Mouse (Mus musculus) left cerebral cortex, adult 8-10 months (tissue): Measurements from ENCODE around the gene Rhbdl1. TPM values are rescaled to one million over a fixed set of nuclear protein-coding genes. Genes with fewer than 3 reads are reported as not detected.
A peak's percentile ranks its signal among the peaks of the same experiment; 100 is the strongest.

ENCODE experiments used
- DNase-seq, 2 experiments: peaks; one replicate each; pipeline ENCODE4 v3.0.0; 2022; ENCODE audit warnings: low spot score in 2 of 2
- microRNA-seq, 2 experiments: library from miRNA; unstranded; fragments of <30 nt; microRNA quantifications; one replicate each; pipeline ENCODE4 v1.2.0; 2022
- total RNA-seq, 4 experiments: library from RNA; stranded (reverse); gene quantifications; 2 replicates each; pipeline ENCODE4 v1.2.4; 2022

The Rhbdl1 gene
- total RNA-seq, 4 experiments from 2014 or later = 32.6 to 42.3 (median 37.5) TPM

DNA sequence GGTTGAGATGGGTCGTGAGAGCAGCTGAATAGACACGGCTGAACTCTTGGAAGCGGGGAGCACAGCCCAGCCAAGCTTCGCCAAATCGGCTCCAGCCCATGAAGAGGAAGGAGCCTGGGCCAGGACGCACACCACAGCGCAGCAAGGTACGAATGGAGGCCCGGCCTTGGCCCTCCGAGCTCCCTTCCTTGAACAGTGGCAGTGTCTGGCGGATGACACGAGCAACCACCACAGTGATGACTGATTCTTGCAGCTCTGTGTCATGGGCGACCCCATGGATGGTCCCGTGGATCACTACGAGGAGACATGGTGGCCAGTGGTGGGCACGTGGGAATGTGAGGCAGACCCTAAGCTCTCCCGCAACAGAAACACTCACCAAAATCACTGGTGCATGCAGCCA lies 42.1 kb downstream of the Rhbdl1 start:
- no peak for DNase-seq

DNA sequence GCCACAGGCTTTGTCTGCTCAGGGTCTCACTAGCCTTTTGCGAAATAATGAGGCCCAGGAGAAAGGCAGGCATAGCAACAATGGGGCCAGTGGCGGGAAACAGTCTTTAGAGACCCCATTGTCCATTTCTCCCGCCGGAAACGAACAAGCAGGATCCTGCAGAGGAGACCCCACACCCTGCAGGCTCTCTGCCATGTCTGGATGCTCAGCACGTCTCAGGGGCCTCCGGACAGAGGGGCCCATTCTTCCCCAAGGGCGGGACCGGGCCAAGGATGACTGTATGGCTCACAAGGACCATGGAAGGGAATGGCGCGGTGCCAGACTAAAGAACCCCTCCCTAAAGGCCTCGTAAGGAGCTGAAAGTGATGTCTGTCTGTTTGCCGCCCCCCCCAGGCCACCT lies 42.9 kb downstream of the Rhbdl1 start:
- DNase-seq = no peak

DNA sequence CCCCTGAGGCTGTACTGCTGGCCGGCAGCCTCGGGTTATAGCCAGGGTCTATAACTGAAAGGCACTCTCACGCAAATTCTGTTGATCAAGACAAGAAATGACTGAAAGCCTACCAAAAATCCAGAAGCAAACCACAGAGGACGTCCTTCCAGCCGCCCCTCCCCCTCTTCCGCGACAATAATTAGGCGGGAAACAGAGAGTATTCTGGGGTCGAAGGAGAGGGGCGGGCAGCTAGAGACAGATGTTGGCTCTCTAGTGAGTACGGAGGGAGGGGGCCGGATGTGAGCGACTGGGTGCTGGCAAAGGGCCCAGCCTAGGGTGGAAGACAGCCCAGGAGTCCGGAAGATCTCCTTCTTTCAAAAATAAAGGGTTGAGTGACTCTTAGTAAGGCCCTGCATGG lies 44.5 kb downstream of the Rhbdl1 start, which contains the start of gene Fam173a:
Gene Fam173a (minus strand): TSS at position 287 of the 400 bp plus-strand sequence.
- peak in 1 of 2 experiments; percentile 68 for DNase-seq

DNA sequence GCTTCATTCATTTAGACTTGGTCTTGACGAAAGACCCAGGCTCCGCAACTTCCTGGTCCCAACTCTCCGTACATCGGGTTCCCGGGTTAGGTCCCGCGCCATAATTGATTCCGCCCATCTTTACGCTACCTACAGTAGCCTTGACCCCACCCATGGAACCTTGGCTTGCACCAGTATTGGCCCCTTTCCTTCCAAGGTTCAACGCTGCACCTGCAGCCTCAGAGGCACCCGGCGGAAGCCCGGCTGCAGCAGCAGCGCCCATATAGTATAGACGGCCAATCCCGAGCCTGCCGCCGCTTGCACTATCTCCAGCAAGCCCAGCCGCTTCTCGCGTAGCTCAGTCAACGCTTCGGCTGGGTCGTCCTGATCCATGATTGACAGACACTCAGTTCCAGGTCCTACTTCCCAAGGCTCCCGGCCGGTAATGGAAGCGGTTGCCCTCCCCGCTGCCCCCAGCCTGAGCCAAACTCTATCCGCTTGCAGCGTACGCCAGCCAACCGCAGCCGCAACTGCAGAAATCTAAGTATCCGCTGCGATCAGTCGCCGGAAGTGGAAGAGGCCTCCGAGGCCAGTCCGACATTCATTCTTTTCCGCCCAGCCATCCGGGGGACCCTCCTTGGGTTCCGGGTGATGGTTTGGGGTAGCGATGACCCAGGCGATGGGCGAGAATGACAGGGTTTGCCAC lies 45.1 kb downstream of the Rhbdl1 start:
- DNase-seq = peak; percentile 70 to 85

DNA sequence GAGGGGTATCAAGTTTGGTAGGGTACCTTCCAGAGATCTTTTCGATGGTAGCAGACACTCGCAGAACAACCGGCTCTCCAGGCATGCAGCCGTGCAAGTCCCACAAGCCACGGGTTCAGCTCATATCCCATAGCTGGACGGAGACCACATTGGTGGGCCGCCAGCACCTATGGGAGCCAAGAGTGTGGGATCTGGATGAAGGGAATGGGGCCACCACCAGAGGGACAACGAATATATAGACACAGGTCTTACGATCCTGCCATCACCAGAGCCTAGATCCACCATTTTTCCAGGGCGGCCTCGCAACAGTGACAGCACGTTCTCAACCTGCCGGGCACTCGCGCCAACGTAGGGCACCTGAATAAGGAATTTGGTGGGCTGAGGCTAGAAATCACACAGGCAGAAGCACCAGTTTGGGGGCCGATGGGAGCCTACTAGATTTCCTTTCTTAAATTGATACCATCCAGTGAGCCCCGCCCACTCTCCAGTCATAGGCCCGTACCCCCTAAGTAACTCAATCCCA lies 45.7 kb downstream of the Rhbdl1 start:
- DNase-seq = no peak

DNA sequence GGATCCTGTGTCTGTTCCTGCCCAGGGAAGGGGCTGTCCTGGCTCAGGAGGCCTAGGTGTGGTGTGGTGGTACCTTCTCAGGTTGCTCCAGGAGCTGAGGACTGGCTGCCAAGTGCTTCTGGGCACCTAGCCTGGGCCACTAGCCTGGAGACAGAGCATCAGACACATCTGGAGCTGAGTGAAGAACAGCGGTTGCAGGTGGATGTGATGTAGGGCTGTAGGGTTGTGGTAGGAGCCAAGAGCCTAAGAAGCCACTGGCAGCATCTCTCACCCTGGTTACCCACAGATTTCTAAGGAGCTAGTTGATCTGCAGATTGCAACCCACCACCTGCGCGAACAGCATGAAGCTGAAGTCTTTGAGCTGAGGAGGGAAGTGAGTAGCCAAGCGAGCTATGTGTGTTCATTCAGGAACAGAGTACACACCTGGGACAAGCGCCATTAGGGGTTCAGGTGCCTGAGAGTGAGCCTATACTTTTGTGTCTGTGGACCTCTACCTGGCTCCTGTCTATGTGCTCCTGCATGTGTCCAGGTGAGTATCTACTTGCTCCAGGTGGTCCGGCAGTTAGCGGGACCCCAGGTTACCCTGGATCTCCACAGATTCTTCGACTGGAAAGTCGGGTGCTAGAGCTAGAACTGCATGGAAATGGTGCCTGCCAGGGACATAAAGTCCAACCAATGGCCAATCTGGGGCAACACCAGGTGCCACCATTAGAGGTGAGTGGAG lies 50.2 kb downstream of the Rhbdl1 start:
- DNase-seq = no peak

DNA sequence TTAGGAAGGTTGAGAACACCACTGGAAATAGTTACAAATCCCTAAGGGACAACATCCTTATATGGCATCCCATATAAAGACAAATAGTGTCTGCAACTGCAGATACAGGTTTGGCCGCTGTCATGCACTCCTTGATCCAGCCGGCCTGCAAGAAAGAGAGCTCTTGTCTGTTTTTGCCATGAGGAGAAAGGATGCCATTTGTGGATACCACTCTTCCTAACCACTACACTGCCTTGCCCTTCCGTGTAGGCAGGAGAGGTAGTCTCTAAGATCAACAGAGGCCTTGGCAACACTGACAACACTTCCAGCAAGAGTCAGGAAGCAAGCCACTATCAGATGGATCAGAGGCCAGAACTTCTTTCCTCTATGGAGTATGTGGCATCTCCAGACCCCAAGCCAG lies 50.8 kb downstream of the Rhbdl1 start, which contains the start of gene Ccdc78:
Gene Ccdc78 (plus strand): TSS at position 301 of the 400 bp plus-strand sequence.
- DNase-seq = no peak

DNA sequence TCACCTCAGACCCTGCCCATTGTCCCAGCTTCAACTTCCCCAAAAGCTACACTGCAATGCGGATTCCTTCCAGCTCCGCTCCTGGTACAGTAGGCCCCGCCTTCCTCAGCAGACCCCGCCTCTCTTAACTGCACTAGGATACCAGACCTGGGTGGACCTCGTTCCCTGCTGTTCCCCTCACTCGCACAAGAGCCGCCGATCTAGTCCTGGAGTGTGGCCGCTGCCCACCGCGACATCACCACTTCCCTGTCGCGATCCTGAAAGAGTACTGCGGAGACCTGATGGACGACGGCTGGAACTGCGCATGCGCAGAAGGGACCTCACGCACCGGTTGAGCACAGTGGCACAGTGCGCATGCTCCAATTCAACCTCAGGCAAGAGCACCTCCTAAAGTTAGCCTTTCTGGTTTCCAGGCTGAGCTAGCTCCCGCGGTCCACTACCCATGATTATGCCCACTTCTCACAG lies 51.8 kb downstream of the Rhbdl1 start, which contains the start of gene Haghl:
Gene Haghl (minus strand): TSS at position 393 of the 465 bp plus-strand sequence.
- peak; percentile 94 to 98 for DNase-seq

Small RNA genes within 50 kb of the gene (microRNA-seq; reads per million reads assigned to microRNA genes)
- 2.2 to 5.0 reads per million in 2 experiments for gene Mir3082

Other genes with a start within 250 kb of the Rhbdl1 start
- 100 to 1,000 TPM; 125 to 148 (median 137) TPM for gene Gng13, start 120.1 kb downstream of the Rhbdl1 start, total RNA-seq
- gene Chtf18, start 109.9 kb downstream of the Rhbdl1 start, total RNA-seq = 1 to 10 TPM; 1.8 to 3.1 (median 2.1) TPM
- gene Rpusd1, start 109.6 kb downstream of the Rhbdl1 start, total RNA-seq = 10 to 100 TPM; 55.9 to 61.2 (median 58.2) TPM
- gene Mslnl, start 101.3 kb downstream of the Rhbdl1 start, total RNA-seq = 1 to 10 TPM in 1 of 4 experiments, under 1 TPM in 3; 0.30 to 1.1 (median 0.70) TPM
- 1 to 10 TPM; 2.3 to 4.9 (median 2.6) TPM for gene Msln, start 82.9 kb downstream of the Rhbdl1 start, total RNA-seq
- 10 to 100 TPM; 32.1 to 40.6 (median 37.2) TPM for gene Narfl, start 63.5 kb downstream of the Rhbdl1 start, total RNA-seq
- 100 to 1,000 TPM; 120 to 140 (median 140) TPM for gene Haghl, start 51.6 kb downstream of the Rhbdl1 start, total RNA-seq
- under 1 TPM in 3 of 4 experiments, not detected in 1; 0.37 to 0.84 (median 0.37) TPM for gene Ccdc78, start 50.7 kb downstream of the Rhbdl1 start, total RNA-seq
- 10 to 100 TPM; 83.6 to 99.1 (median 88.6) TPM for gene Fam173a, start 44.4 kb downstream of the Rhbdl1 start, total RNA-seq
- 1 to 10 TPM in 2 of 4 experiments, not detected in 2; 1.8 to 3.3 TPM for gene AC134908.4, start 41.6 kb downstream of the Rhbdl1 start, total RNA-seq
- gene Metrn, start 40.2 kb downstream of the Rhbdl1 start, total RNA-seq = 10 to 100 TPM; 83.0 to 89.4 (median 88.3) TPM
- 100 to 1,000 TPM; 603 to 725 (median 681) TPM for gene Fbxl16, start 28.2 kb downstream of the Rhbdl1 start, total RNA-seq
- gene Wdr24, start 13.7 kb downstream of the Rhbdl1 start, total RNA-seq = 10 to 100 TPM; 22.1 to 28.5 (median 26.8) TPM
- 10 to 100 TPM; 52.6 to 63.8 (median 56.4) TPM for gene Jmjd8, start 8.4 kb downstream of the Rhbdl1 start, total RNA-seq
- gene Stub1, start 3.9 kb downstream of the Rhbdl1 start, total RNA-seq = 100 to 1,000 TPM; 168 to 175 (median 172) TPM
- 10 to 100 TPM; 19.4 to 25.5 (median 21.2) TPM for gene Gm20683, start 4.5 kb upstream of the Rhbdl1 start, total RNA-seq
- gene Rhot2, start 7.6 kb upstream of the Rhbdl1 start, total RNA-seq = 10 to 100 TPM; 59.9 to 86.5 (median 78.9) TPM
- gene Wdr90, start 24.2 kb upstream of the Rhbdl1 start, total RNA-seq = 10 to 100 TPM; 23.4 to 29.1 (median 24.5) TPM
- gene Mcrip2, start 31.5 kb upstream of the Rhbdl1 start, total RNA-seq = 10 to 100 TPM; 16.8 to 25.2 (median 19.0) TPM
- gene Mettl26, start 37.8 kb upstream of the Rhbdl1 start, total RNA-seq = 10 to 100 TPM; 31.4 to 37.3 (median 34.6) TPM
- gene Wfikkn1, start 43.6 kb upstream of the Rhbdl1 start, total RNA-seq = 1 to 10 TPM; 1.4 to 3.2 (median 1.5) TPM
- gene Rab40c, start 82.4 kb upstream of the Rhbdl1 start, total RNA-seq = 10 to 100 TPM; 39.7 to 46.1 (median 45.1) TPM
- gene Pigq, start 107.6 kb upstream of the Rhbdl1 start, total RNA-seq = 100 to 1,000 TPM; 104 to 113 (median 104) TPM
- gene Nhlrc4, start 107.7 kb upstream of the Rhbdl1 start, total RNA-seq = under 1 TPM; 0.41 to 0.74 (median 0.48) TPM
- gene A930017K11Rik, start 115.3 kb upstream of the Rhbdl1 start, total RNA-seq = 1 to 10 TPM in 3 of 4 experiments, under 1 TPM in 1; 0.63 to 1.8 (median 1.4) TPM
- gene Capn15, start 148.5 kb upstream of the Rhbdl1 start, total RNA-seq = 10 to 100 TPM; 34.3 to 50.9 (median 46.4) TPM
- 10 to 100 TPM; 89.1 to 97.8 (median 95.8) TPM for gene Rab11fip3, start 232.3 kb upstream of the Rhbdl1 start, total RNA-seq